Mouse (Mus musculus) cortical plate, adult 2 months (tissue): ENCODE results near the gene Nat8f4.

Experiments
- CTCF ChIP-seq: fragments of 200-500 bp; IDR thresholded peaks from 2 replicates; pipeline ENCODE4 v1.5.1; 2011; ENCODE audit warnings: mild to moderate bottlenecking, control low read depth, low read length; ENCODE audit not compliant: insufficient read depth; ENCODE audit errors: extremely low read depth
- POLR2A ChIP-seq: fragments of 200-500 bp; IDR thresholded peaks from 2 replicates; pipeline ENCODE4 v1.6.1; 2011; ENCODE audit warnings: mild to moderate bottlenecking, low read length, control low read depth; ENCODE audit not compliant: insufficient read depth; ENCODE audit errors: extremely low read depth

DNA sequence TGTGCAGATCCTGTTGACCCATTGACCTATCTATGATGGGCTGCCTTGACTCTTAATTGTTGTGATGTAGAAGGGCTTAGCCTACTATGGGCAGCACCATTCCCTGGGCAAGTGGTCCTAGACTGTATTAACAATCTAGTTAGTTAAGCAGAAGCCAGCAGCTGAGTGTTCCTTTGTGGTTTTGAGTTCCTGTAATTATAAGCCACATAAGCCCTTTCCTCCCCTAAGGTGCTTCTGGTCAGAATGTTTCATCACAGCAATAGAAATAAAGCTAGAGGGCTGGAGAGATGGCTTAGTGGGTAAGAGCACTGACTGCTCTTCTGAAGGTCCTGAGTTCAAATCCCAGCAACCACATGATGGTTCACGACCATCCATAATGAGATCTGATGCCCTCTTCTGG is 19.0 kb upstream of the Nat8f4 start:
- TF ChIP-seq POLR2A: no peak
- no peak for TF ChIP-seq CTCF
